Mouse (Mus musculus) limb, embryonic 11.5 days (tissue): Measurements from ENCODE around the gene Limch1. TPM values are rescaled to one million over a fixed set of nuclear protein-coding genes. Genes with fewer than 3 reads are reported as not detected.

Experiments used
- ATAC-seq: fragments of 200-750 bp; cut with Nextera tagmentation; 2 replicates; pipeline ENCODE4 v1.8.0; 2017; ENCODE audit warnings: low read depth; ENCODE audit not compliant: insufficient number of reproducible peaks, low FRiP score, low TSS enrichment
- DNase-seq: peaks from one replicate; pipeline ENCODE4 v3.0.0-alpha.2; 2015; ENCODE audit warnings: low spot score
- H3K27ac ChIP-seq: fragments of 300-500 bp; sonication (generic); replicated peaks from 2 replicates; pipeline ENCODE4 v1.5.1; 2014; ENCODE audit warnings: low read depth, mild to moderate bottlenecking, low read length
- H3K27me3 ChIP-seq: fragments of 300-500 bp; sonication (generic); 2 replicates; pipeline ENCODE4 v1.6.1; 2014; ENCODE audit warnings: mild to moderate bottlenecking, low read length, mixed read lengths; ENCODE audit not compliant: control insufficient read depth, insufficient read depth
- H3K36me3 ChIP-seq: fragments of 300-500 bp; sonication (generic); 2 replicates; pipeline ENCODE4 v1.6.1; 2014; ENCODE audit warnings: mild to moderate bottlenecking, low read length, moderate library complexity, mixed read lengths; ENCODE audit not compliant: control insufficient read depth, insufficient read depth
- H3K4me1 ChIP-seq: fragments of 300-500 bp; sonication (generic); 2 replicates; pipeline ENCODE4 v1.6.1; 2014; ENCODE audit warnings: low read length, mixed read lengths; ENCODE audit not compliant: control insufficient read depth, insufficient read depth
- H3K4me2 ChIP-seq: fragments of 300-500 bp; sonication (generic); 2 replicates; pipeline ENCODE4 v1.6.1; 2014; ENCODE audit warnings: low read depth, mild to moderate bottlenecking, moderate library complexity; ENCODE audit not compliant: severe bottlenecking
- H3K4me3 ChIP-seq: fragments of 300-500 bp; sonication (generic); 2 replicates; pipeline ENCODE4 v1.5.1; 2014; ENCODE audit warnings: low read depth, low read length
- H3K9ac ChIP-seq: fragments of 300-500 bp; sonication (generic); 2 replicates; pipeline ENCODE4 v1.6.1; 2014; ENCODE audit warnings: mild to moderate bottlenecking, low read length
- H3K9me3 ChIP-seq: fragments of 300-500 bp; sonication (generic); 2 replicates; pipeline ENCODE4 v1.6.1; 2016; ENCODE audit warnings: low read length; ENCODE audit not compliant: control insufficient read depth
- WGBS: fragments of 180-500 bp; shearing (Covaris S2); extraction: QIAGEN DNeasy Blood & Tissue Kit; methylation state at CpG from one replicate; pipeline ENCODE4 v1.1.7; 2014; 5-methylcytosine and 5-hydroxymethylcytosine counted together
- polyA plus RNA-seq: library from polyadenylated mRNA; unstranded; fragments of >200 nt; fragmentation: Nextera tagmentation; extraction: Ambion mirVana; gene quantifications from 2 replicates; pipeline ENCODE4 v1.2.1, GENCODE M21; 2014

Limch1 gene
- polyA plus RNA-seq, 1 experiment from 2014 or later: 39.7 TPM

- WGBS: 81% methylated on average over 8 of the region's 8 CpGs
- H3K4me3 ChIP-seq: no peak overlapping the region
- peaks cover 3% of the 10 kb centered on the region; the same call in 1 of the 2 replicates for H3K4me1 ChIP-seq
- no peak overlapping the region for H3K9ac ChIP-seq
- no peaks in the 10 kb centered on the region for H3K9me3 ChIP-seq
- H3K4me2 ChIP-seq: no peak overlapping the region
- no peaks in the 10 kb centered on the region for H3K36me3 ChIP-seq
- DNase-seq (no peak), ATAC-seq (no peak)
- no peak overlapping the region for H3K27ac ChIP-seq
- no peaks in the 10 kb centered on the region for H3K27me3 ChIP-seq
These were observed 279.5 kb downstream of the Limch1 start for GRCm38 (mm10) chr5:67025095-67025494.

DNA sequence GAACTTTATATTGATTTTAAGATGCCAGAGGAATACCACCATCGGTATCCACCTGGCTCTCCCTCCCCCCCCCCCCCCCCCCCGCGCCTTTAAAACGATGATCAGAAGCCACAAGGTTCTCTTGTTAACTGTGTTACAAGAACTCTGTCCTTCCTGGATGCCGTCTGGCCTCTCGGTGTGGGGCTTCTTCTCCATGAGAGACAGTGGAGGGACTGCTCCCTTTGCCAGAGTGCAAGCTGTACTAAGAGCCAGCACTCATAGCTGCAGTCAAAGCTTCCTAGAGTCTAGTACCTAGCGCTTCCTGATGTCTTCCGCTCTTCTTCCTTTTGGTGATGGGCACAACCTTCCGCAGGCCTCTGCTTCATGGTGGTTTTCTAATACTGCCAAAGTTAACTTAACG is 280.0 kb downstream of the Limch1 start:
- Histone ChIP-seq H3K4me2 (no peak overlapping the region), H3K9ac (no peak overlapping the region), H3K4me1 (peaks cover 3% of the 10 kb centered on the region; the same call in 1 of the 2 replicates), H3K27ac (no peak overlapping the region), H3K36me3 (no peaks in the 10 kb centered on the region), H3K9me3 (no peaks in the 10 kb centered on the region), H3K27me3 (no peaks in the 10 kb centered on the region), H3K4me3 (no peak overlapping the region)
- ATAC-seq (no peak), DNase-seq (no peak)
- 90% methylated on average over 10 of the region's 10 CpGs for WGBS

DNA sequence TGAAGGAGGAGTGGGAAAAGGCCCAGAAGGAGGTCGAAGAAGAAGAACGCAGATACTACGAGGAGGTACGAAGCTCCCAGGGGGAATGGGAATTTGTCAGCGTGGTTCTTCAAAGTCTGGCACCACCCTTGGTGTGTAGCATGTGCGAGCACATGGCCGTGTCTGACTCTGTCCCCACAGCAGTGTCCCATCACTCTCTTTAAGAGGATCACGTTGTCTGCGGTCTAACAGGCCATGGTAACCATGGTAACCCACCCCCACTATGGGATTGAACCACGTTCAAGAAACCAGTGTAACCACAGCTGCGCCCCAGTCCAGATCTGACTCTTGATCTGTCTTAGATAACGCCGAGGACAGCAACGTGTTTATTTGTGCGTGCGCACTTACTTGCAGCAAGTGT is 283.2 kb downstream of the Limch1 start:
- Histone ChIP-seq H3K4me2 (no peak overlapping the region), H3K36me3 (no peaks in the 10 kb centered on the region), H3K4me3 (no peak overlapping the region), H3K9ac (no peak overlapping the region), H3K4me1 (peaks cover 3% of the 10 kb centered on the region; the same call in 1 of the 2 replicates), H3K27me3 (no peaks in the 10 kb centered on the region), H3K27ac (no peak overlapping the region), H3K9me3 (no peaks in the 10 kb centered on the region)
- 82% methylated on average over 16 of the region's 16 CpGs for WGBS
- DNase-seq: no peak
- ATAC-seq: no peak

- Histone ChIP-seq H3K9me3 (no peaks in the 10 kb centered on the region), H3K36me3 (no peaks in the 10 kb centered on the region), H3K27me3 (no peaks in the 10 kb centered on the region), H3K4me2 (no peak overlapping the region), H3K4me3 (no peak overlapping the region), H3K4me1 (peaks cover 3% of the 10 kb centered on the region; the same call in 1 of the 2 replicates), H3K9ac (no peak overlapping the region), H3K27ac (no peak overlapping the region)
- ATAC-seq (no peak), DNase-seq (no peak)
- WGBS: 71% methylated on average over 3 of the region's 3 CpGs
These were observed 284.3 kb downstream of the Limch1 start for GRCm38 (mm10) chr5:67029946-67030345.

GRCm38 (mm10) chr5:67032601-67033000 is 287.0 kb downstream of the Limch1 start:
- Histone ChIP-seq H3K9ac (no peak overlapping the region), H3K4me1 (peaks cover 3% of the 10 kb centered on the region; the same call in 1 of the 2 replicates), H3K4me2 (no peak overlapping the region), H3K9me3 (no peaks in the 10 kb centered on the region), H3K36me3 (no peaks in the 10 kb centered on the region), H3K27ac (no peak overlapping the region), H3K4me3 (no peak overlapping the region), H3K27me3 (no peaks in the 10 kb centered on the region)
- 83% methylated on average over 7 of the region's 7 CpGs for WGBS
- DNase-seq (no peak), ATAC-seq (no peak)

- WGBS: 88% methylated on average over 8 of the region's 9 CpGs
- Histone ChIP-seq H3K4me3 (no peak overlapping the region), H3K4me2 (no peak overlapping the region), H3K4me1 (no peaks in the 10 kb centered on the region), H3K9ac (no peak overlapping the region), H3K9me3 (no peaks in the 10 kb centered on the region), H3K27me3 (no peaks in the 10 kb centered on the region), H3K36me3 (no peaks in the 10 kb centered on the region), H3K27ac (no peak overlapping the region)
- ATAC-seq (no peak), DNase-seq (no peak)
These were observed 298.3 kb downstream of the Limch1 start for GRCm38 (mm10) chr5:67043932-67044331.

GRCm38 (mm10) chr5:67048003-67048402 is 302.4 kb downstream of the Limch1 start:
- no peak overlapping the region for H3K27ac ChIP-seq
- H3K4me2 ChIP-seq: no peak overlapping the region
- no peak overlapping the region for H3K9ac ChIP-seq
- no peaks in the 10 kb centered on the region for H3K36me3 ChIP-seq
- H3K27me3 ChIP-seq: no peaks in the 10 kb centered on the region
- no peak overlapping the region for H3K4me3 ChIP-seq
- 14% methylated on average over 4 of the region's 4 CpGs for WGBS
- H3K9me3 ChIP-seq: no peaks in the 10 kb centered on the region
- ATAC-seq: peak; percentile 54; the same call in 1 of the 2 replicates
- peak; percentile 71 for DNase-seq
- no peaks in the 10 kb centered on the region for H3K4me1 ChIP-seq

GRCm38 (mm10) chr5:67057803-67058202 is 312.2 kb downstream of the Limch1 start:
- Histone ChIP-seq H3K4me3 (no peak overlapping the region), H3K36me3 (no peaks in the 10 kb centered on the region), H3K9ac (no peak overlapping the region), H3K4me2 (no peak overlapping the region), H3K4me1 (no peaks in the 10 kb centered on the region), H3K27me3 (no peaks in the 10 kb centered on the region), H3K9me3 (no peaks in the 10 kb centered on the region), H3K27ac (no peak overlapping the region)
- WGBS: 85% methylated on average over 6 of the region's 6 CpGs
- ATAC-seq (no peak), DNase-seq (no peak)

DNA sequence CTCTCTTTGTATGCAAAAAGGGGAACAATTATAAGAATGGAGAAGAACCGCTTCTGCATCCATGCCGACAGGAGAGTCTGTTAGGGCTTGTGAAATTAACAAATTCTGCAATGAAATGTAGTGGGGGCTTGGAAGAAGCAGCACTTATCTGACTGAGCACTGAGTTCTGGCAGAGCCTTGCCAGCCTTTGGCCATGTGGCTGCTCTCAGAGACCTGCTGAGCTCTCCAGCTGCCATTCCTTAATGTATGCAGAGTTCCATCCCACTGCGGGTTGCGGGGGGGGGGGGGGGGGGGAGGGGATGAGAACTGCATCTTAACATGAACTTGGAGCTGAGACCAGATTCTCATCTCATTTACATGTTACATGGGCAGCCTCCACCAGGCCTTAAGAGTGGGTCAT is 314.9 kb downstream of the Limch1 start:
- H3K4me1 ChIP-seq: no peaks in the 10 kb centered on the region
- H3K9me3 ChIP-seq: no peaks in the 10 kb centered on the region
- no peak overlapping the region for H3K4me2 ChIP-seq
- H3K4me3 ChIP-seq: no peak overlapping the region
- H3K36me3 ChIP-seq: no peaks in the 10 kb centered on the region
- DNase-seq (no peak), ATAC-seq (no peak)
- WGBS: 69% methylated on average over 2 of the region's 4 CpGs
- H3K27ac ChIP-seq: no peak overlapping the region
- H3K9ac ChIP-seq: no peak overlapping the region
- no peaks in the 10 kb centered on the region for H3K27me3 ChIP-seq
